Mouse (Mus musculus) frontal cortex, adult (tissue): ENCODE results near the gene Gbgt1.
A peak's percentile ranks its signal among the peaks of the same experiment; 100 is the strongest.
"Not testable (repeated sequence)": the region's sequence is repeated elsewhere in the genome, so short reads cannot be mapped to it uniquely, and the experiment has no call there.

Source experiments
- ATAC-seq: cut with Nextera tagmentation; 2 replicates; pipeline ENCODE4 v1.9.2; 2017; ENCODE audit warnings: mild to moderate bottlenecking, moderate library complexity, mixed read lengths; ENCODE audit not compliant: low TSS enrichment

Gbgt1 gene

GRCm38 (mm10) chr2:28496671-28497070 is at the start of gene Gbgt1:
Gene Gbgt1 (plus strand): TSS chr2:28496891.
- ATAC-seq = no peak

GRCm38 (mm10) chr2:28447315-28447670 is 49.4 kb upstream of the Gbgt1 start:
- peak; percentile 24; the same call in 1 of the 2 replicates for ATAC-seq

GRCm38 (mm10) chr2:28451663-28452062 is 45.0 kb upstream of the Gbgt1 start:
- no peak for ATAC-seq

- ATAC-seq = no peak
Observed at GRCm38 (mm10) chr2:28453539-28453938, 43.2 kb upstream of the Gbgt1 start.

GRCm38 (mm10) chr2:28456616-28457015 is 40.1 kb upstream of the Gbgt1 start:
- no peak for ATAC-seq

GRCm38 (mm10) chr2:28463919-28464318 is 32.8 kb upstream of the Gbgt1 start:
- ATAC-seq = no peak

GRCm38 (mm10) chr2:28464919-28465318 is 31.8 kb upstream of the Gbgt1 start:
- ATAC-seq = no peak

GRCm38 (mm10) chr2:28465836-28466518 is 30.7 kb upstream of the Gbgt1 start, which contains the start of gene 1700007K13Rik:
Gene 1700007K13Rik (minus strand): TSS chr2:28466332.
- peak; percentile 81 for ATAC-seq

GRCm38 (mm10) chr2:28467860-28468485 is 28.7 kb upstream of the Gbgt1 start, which contains the start of gene Mrps2:
Gene Mrps2 (plus strand): TSS chr2:28468066.
- ATAC-seq = peak; percentile 89

GRCm38 (mm10) chr2:28468486-28469225 is 28.0 kb upstream of the Gbgt1 start:
- ATAC-seq = no peak

- ATAC-seq = no peak
Observed at GRCm38 (mm10) chr2:28469461-28469860, 27.2 kb upstream of the Gbgt1 start.

- no peak for ATAC-seq
Observed at GRCm38 (mm10) chr2:28470591-28470990, 26.1 kb upstream of the Gbgt1 start.

- not testable (repeated sequence) for ATAC-seq
Observed at GRCm38 (mm10) chr2:28472011-28472410, 24.7 kb upstream of the Gbgt1 start.

- ATAC-seq = not testable (repeated sequence)
Observed at GRCm38 (mm10) chr2:28477993-28478392, 18.7 kb upstream of the Gbgt1 start.

GRCm38 (mm10) chr2:28479208-28480204 is 17.2 kb upstream of the Gbgt1 start:
- no peak for ATAC-seq

GRCm38 (mm10) chr2:28483861-28484260 is 12.8 kb upstream of the Gbgt1 start:
- no peak for ATAC-seq

- no peak for ATAC-seq
Observed at GRCm38 (mm10) chr2:28494521-28494920, 2.2 kb upstream of the Gbgt1 start.

GRCm38 (mm10) chr2:28495207-28495756 is 1.4 kb upstream of the Gbgt1 start:
- ATAC-seq = no peak; the same call in 1 of the 2 replicates

GRCm38 (mm10) chr2:28495801-28496595 is 693 bp upstream of the Gbgt1 start:
- ATAC-seq = no peak

- ATAC-seq = no peak
Observed at GRCm38 (mm10) chr2:28497561-28497960, 870 bp downstream of the Gbgt1 start.
